Mouse (Mus musculus): ENCODE data around the gene Cryba2. TPM values are rescaled to one million over a fixed set of nuclear protein-coding genes. Genes with fewer than 3 reads are reported as not detected.

The Cryba2 gene
- total RNA-seq, 2 experiments from 2014 or later: 0.51 TPM; not detected in 1

- no peak for DNase-seq (ENCODE audit: low spot score in 2 of 2)
- intact Hi-C loops (cut with DNase I): loop anchor here (10.0 kb wide), 1 partner anchor 241 kb away; no protein-coding TSS in a partner anchor
Measured at GRCm38 (mm10) chr1:74885369-74886042, 7.4 kb downstream of the Cryba2 start, which contains the start of gene Fev. Gene Fev (minus strand): TSS chr1:74885419.

DNA sequence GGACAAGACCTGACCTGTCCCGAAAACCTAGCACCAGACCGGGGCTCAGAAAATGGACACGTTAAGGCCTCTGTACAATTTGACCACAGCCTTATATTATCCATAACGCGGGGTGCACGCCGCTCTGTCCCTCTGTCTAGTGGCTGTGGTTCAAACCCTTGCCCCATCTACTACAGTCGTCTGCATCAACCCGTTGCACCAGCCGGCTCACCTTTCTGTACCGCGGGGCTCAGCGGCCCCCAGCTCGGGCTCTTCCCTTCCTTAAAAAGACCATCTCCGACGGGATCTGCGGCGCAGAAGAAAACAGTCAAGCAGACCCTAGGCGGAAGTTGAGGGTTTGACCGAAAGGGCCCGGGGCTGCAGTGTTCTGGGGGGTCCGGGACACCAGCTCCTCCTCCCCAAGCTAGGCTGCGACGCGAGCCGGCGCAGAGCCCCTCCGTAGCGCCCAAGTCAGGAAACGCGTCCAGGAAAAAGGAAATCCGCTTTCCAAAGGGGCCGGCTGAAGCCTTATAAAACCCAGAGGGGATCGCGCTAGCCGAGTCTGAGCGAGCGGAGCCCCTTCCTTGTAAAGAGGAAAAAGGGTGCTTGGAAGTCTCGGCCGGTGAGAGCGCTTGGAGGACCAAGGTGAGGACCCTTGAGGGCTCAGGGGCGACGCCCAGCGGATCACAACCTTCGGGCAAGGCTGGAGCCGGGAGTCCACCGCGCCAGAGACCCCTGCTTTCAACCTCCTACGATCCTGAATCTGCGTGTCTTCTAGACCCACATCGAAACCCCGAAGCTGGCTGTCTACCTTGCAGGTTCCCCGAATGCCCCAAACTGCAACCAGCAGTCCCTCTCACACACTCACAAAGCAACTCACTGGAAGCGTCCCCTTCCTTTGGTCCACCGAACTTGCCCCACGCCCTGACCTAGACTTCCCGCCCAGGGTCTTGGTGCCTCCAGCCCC lies 8.5 kb downstream of the Cryba2 start:
- intact Hi-C loops (cut with DNase I): loop anchor here (10.0 kb wide), 1 partner anchor 240 kb away; no protein-coding TSS in a partner anchor
- DNase-seq (ENCODE audit: low spot score in 2 of 2): no peak

- intact Hi-C loops (cut with DNase I): loop anchor here (10.0 kb wide), 1 partner anchor 239 kb away; no protein-coding TSS in a partner anchor
- DNase-seq (ENCODE audit: low spot score in 2 of 2): no peak
Measured at GRCm38 (mm10) chr1:74883441-74883840, 9.5 kb downstream of the Cryba2 start.

DNA sequence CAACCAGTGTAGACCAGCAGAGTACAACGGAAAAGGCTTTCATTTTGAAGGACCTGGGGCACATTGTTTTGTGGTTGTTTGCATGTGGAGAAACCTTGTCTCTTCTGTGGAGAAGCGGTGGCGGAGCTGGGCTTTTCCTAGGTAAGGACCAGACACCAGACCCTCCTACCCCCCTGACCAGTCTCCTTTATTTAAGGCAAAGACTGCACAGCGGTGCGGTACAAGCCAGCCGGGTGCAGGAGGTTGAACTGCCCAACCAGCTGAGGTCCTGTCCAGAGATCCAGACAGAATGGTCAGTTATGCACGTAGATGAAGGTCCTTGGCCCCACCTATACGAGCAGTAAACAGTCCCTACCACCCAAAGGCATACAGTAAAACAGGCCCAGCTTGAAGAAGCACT lies 10.1 kb downstream of the Cryba2 start:
- intact Hi-C loops (cut with DNase I): loop anchor here (10.0 kb wide), 1 partner anchor 238 kb away; no protein-coding TSS in a partner anchor
- no peak for DNase-seq (ENCODE audit: low spot score in 2 of 2)

GRCm38 (mm10) chr1:74882055-74882734 lies 10.7 kb downstream of the Cryba2 start:
- DNase-seq (ENCODE audit: low spot score in 2 of 2): peak in 1 of 2 experiments; percentile 31
- intact Hi-C loops (cut with DNase I): loop anchor here (10.0 kb wide), 1 partner anchor 237 kb away; no protein-coding TSS in a partner anchor

DNA sequence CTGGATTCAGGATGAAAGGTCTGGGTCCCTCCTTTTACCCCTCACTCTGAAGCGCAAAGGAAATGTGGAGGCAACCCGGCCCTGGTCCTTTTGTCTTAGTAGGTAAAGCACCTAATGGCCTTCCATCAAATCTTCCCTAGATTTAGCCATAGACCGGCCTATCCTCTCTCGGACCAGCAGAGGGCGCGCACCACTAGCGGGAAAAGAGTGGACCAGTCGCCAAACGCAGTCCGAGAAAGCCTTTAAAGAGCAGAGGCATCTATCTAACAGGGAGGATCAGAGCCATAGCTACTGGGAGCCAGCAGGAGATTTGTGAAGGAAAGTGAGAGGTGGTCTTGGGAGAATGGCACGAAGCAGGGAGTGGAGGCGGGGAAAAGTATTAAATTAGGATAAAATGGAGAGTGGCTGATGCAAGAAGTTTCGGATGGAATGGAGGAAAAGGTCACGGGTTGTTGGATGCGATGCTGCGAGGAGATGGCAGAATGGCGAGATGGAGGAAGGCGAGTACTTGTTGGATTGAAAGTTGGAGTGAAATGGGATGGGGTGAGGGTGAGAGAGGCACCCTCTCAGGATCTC lies 12.1 kb downstream of the Cryba2 start:
- intact Hi-C loops (cut with DNase I): loop anchor here (2.0 to 10.0 kb wide), 2 partner anchors 136 to 236 kb away; no protein-coding TSS in a partner anchor

DNA sequence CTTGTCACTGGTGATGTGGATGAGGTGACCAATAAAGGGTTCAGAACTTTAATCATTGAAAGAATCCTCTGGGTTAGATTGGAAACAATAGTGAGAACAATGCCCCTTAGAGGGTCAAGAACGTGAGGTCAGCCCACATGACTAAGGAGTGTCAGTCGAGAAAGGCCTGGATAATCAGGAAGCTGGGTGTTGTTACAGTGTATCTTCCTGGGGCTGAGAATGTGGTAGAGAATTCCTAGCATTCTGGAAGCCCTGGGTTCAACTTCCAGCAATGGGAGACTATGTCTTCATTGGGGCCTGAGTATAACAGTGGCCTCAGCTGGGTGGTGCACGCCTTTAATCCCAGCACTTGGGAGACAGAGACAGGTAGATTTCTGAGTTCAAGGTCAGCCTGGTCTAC lies 15.7 kb downstream of the Cryba2 start:
- intact Hi-C loops (cut with DNase I): no loop called here
- DNase-seq (ENCODE audit: low spot score in 2 of 2): no peak

More for the DNA sequence above, 12.1 kb downstream of the Cryba2 start:
- DNase-seq (ENCODE audit: low spot score in 2 of 2): peak; percentile 46 to 78

GRCm38 (mm10) chr1:74872218-74872617 lies 20.7 kb downstream of the Cryba2 start:
- intact Hi-C loops (cut with DNase I): no loop called here

GRCm38 (mm10) chr1:74861783-74862182 lies 31.2 kb downstream of the Cryba2 start:
- DNase-seq (ENCODE audit: low spot score in 2 of 2): no peak
- intact Hi-C loops (cut with DNase I): no loop called here

More at GRCm38 (mm10) chr1:74872218-74872617, 20.7 kb downstream of the Cryba2 start:
- DNase-seq (ENCODE audit: low spot score in 2 of 2): no peak

DNA sequence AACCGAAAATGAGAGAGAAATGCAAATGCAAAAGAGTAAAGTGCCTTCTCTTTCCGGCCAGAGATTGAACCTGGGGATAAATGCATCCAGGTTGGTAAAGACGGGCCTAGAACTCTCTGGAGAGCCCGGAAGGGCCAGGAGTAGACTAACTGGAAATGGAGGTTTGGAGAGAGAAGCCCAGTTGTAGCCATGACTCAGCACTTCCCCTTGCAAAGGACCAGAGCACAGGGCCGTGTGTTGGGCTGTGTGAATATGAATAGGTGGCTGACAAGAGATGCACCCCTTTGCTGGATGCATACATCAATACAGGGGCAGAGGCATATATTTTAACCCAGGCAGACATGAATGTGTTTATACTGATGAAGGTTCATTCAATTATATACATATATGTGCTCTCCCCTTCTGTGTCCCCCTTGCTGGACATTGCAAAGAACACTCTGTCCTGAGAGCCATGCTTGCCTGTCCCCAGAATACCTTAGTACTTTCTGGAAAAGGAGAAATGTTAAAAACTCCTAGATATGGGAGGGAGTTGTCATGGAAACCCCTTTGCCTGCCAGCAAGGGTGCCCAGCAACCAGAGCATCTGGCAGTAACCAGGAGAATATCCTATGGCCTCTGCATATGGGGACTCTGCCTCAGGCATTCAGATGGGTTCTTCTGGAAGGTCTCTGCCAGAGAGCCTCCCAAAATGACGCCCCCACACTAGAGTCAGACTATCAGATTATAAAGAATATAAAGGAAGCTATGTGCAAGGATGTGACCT lies 33.5 kb downstream of the Cryba2 start:
- peak; percentile 55 to 85 for DNase-seq (ENCODE audit: low spot score in 2 of 2)

DNA sequence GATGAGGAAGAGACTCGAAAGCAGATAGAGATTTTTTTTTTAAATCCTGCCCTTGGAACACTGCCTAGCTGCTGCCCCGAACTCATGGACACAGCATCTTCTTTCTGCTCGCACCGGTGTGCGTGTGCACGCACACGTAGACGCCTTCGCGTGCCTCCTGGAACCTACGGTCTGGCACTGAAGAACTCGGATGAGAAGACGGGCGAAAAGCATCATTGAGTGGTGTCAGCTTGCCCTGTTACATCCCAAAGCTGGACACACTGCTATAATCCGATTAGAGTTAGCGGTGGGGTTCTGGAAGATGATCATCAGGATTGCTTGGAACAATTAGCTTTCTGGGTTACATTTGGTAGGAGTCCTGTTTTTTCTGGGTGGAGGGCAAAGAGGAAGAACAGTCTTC lies 34.1 kb downstream of the Cryba2 start:
- intact Hi-C loops (cut with DNase I): loop anchor here (5.0 kb wide), 1 partner anchor 42 kb away; no protein-coding TSS in a partner anchor
- DNase-seq (ENCODE audit: low spot score in 2 of 2): no peak

More for the DNA sequence above, 33.5 kb downstream of the Cryba2 start:
- intact Hi-C loops (cut with DNase I): loop anchor here (5.0 kb wide), 1 partner anchor 42 kb away; no protein-coding TSS in a partner anchor

DNA sequence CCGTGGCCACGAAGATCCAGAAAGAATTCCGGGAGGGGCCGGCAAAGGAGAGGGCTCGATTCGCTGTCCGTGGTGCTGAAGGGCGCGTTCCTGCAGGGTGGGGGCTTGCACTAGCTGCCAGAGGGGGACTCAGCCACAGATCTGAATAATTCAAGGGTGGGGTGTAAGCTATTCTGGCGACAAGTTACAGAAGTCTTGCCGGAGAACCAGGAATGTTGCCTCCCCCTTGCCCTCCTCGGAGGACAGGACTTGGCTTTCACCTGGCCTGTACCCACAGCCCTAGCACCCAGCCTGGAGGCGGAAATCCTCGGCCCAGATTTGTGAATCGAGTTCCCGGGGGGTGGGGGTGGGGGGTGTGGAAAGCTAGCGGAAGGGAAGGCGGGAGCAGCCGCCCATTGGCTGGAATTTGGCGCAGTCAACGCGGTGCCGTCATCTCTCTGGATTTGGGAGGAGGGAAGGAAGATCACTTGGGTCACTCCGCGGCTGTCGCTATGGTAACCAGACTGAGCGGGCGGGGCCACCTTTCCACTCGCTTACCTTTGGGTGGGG lies 34.7 kb downstream of the Cryba2 start:
- DNase-seq (ENCODE audit: low spot score in 2 of 2): peak; percentile 91 to 93
- intact Hi-C loops (cut with DNase I): loop anchor here (5.0 kb wide), 1 partner anchor 41 kb away; no protein-coding TSS in a partner anchor

DNA sequence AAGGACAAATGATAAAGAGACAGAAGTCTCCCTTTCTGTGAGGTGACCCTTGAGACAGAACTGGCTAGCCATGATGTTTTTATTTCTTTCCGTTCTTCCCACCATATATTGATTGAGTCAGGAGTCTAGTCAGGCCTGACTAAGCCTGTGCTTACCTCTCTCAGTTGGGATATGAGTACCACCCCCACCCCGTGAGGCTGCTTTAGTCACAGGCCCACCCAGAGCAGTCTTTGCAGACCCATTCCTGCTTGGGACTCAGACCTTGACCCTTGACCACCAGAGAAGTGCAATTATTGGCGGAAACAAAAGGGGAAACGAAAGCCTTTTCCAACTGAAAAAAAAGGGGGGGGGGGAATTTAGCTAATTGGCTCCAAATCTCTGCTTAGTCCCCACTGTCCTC lies 35.3 kb downstream of the Cryba2 start:
- no peak for DNase-seq (ENCODE audit: low spot score in 2 of 2)
- intact Hi-C loops (cut with DNase I): loop anchor here (5.0 kb wide), 1 partner anchor 40 kb away; no protein-coding TSS in a partner anchor

- intact Hi-C loops (cut with DNase I): loop anchor here (5.0 kb wide), 1 partner anchor 40 kb away; no protein-coding TSS in a partner anchor
- DNase-seq (ENCODE audit: low spot score in 2 of 2): no peak
Measured at GRCm38 (mm10) chr1:74857201-74857600, 35.7 kb downstream of the Cryba2 start.

GRCm38 (mm10) chr1:74856791-74857190 lies 36.2 kb downstream of the Cryba2 start:
- intact Hi-C loops (cut with DNase I): loop anchor here (5.0 kb wide), 1 partner anchor 39 kb away; no protein-coding TSS in a partner anchor

DNA sequence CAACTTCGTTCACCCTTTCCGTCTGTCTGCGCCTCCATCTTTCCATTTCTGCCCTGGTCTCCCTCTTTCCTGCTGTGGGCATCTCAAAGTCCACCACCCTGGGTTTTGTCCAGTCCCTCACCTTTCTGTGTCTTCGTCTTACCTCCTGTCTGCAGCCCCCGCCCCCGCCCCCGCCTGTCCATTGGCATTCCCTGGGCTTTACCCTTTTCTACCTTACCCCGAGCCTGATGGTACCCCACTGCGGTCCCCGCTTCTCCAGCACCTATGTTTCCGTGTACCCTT lies 36.6 kb downstream of the Cryba2 start:
- DNase-seq (ENCODE audit: low spot score in 2 of 2): no peak
- intact Hi-C loops (cut with DNase I): loop anchor here (5.0 kb wide), 1 partner anchor 39 kb away; no protein-coding TSS in a partner anchor

More at GRCm38 (mm10) chr1:74856791-74857190, 36.2 kb downstream of the Cryba2 start:
- no peak for DNase-seq (ENCODE audit: low spot score in 2 of 2)

GRCm38 (mm10) chr1:74855651-74856438 lies 37.1 kb downstream of the Cryba2 start:
- intact Hi-C loops (cut with DNase I): loop anchor here (5.0 kb wide), 1 partner anchor 39 kb away; no protein-coding TSS in a partner anchor
- no peak for DNase-seq (ENCODE audit: low spot score in 2 of 2)

Measured in left cerebral cortex, postnatal 14 days (tissue).